Mouse (Mus musculus) hindbrain, embryonic 14.5 days (tissue): Measurements from ENCODE around the gene Gm30191. TPM values are rescaled to one million over a fixed set of nuclear protein-coding genes. Genes with fewer than 3 reads are reported as not detected.
"Not testable (repeated sequence)": the region's sequence is repeated elsewhere in the genome, so short reads cannot be mapped to it uniquely, and the experiment has no call there.

Source experiments
- ATAC-seq: fragments of 200-750 bp; cut with Nextera tagmentation; 2 replicates; pipeline ENCODE4 v1.8.0; 2017; ENCODE audit warnings: moderate number of reproducible peaks, mild to moderate bottlenecking, moderate TSS enrichment, moderate library complexity; ENCODE audit not compliant: low FRiP score
- DNase-seq: peaks from one replicate; pipeline ENCODE4 v3.0.0-alpha.2; 2015; ENCODE audit warnings: low spot score
- H3K27ac ChIP-seq: fragments of 300-500 bp; sonication (generic); 2 replicates; pipeline ENCODE4 v1.5.1; 2014; ENCODE audit warnings: mild to moderate bottlenecking, moderate library complexity
- H3K27me3 ChIP-seq: fragments of 300-500 bp; sonication (generic); 2 replicates; pipeline ENCODE4 v1.6.1; 2014; ENCODE audit warnings: mild to moderate bottlenecking, low read length, mixed read lengths; ENCODE audit not compliant: control insufficient read depth, insufficient read depth
- H3K36me3 ChIP-seq: fragments of 300-500 bp; sonication (generic); replicated peaks from 2 replicates; pipeline ENCODE4 v1.6.1; 2014; ENCODE audit not compliant: control insufficient read depth, insufficient read depth
- H3K4me1 ChIP-seq: fragments of 300-500 bp; sonication (generic); replicated peaks from 2 replicates; pipeline ENCODE4 v1.6.1; 2014; ENCODE audit warnings: antibody characterized with exemption, low read length, mixed read lengths; ENCODE audit not compliant: control insufficient read depth, insufficient read depth
- H3K4me2 ChIP-seq: fragments of 300-500 bp; sonication (generic); replicated peaks from 2 replicates; pipeline ENCODE4 v1.6.1; 2014; ENCODE audit warnings: mild to moderate bottlenecking, moderate library complexity
- H3K4me3 ChIP-seq: fragments of 300-500 bp; sonication (generic); replicated peaks from 2 replicates; pipeline ENCODE4 v1.5.1; 2014; ENCODE audit warnings: mild to moderate bottlenecking, low read length
- H3K9ac ChIP-seq: fragments of 300-500 bp; sonication (generic); 2 replicates; pipeline ENCODE4 v1.6.1; 2014
- H3K9me3 ChIP-seq: fragments of 300-500 bp; sonication (generic); 2 replicates; pipeline ENCODE4 v1.6.1; 2016; ENCODE audit warnings: low read length; ENCODE audit not compliant: control insufficient read depth
- WGBS: fragments of 180-500 bp; shearing (Covaris S2); extraction: QIAGEN DNeasy Blood & Tissue Kit; methylation state at CpG from one replicate; pipeline ENCODE4 v1.1.7; 2014; 5-methylcytosine and 5-hydroxymethylcytosine counted together
- polyA plus RNA-seq: library from polyadenylated mRNA; unstranded; fragments of >200 nt; fragmentation: Nextera tagmentation; extraction: Ambion mirVana; gene quantifications from 2 replicates; pipeline ENCODE4 v1.2.1, GENCODE M21; 2014

Gm30191 gene
- polyA plus RNA-seq, 1 experiment from 2014 or later, result 0.87 TPM

- 7% methylated on average over 11 of the region's 11 CpGs for WGBS
- no peak overlapping the region for H3K27ac ChIP-seq
- no peak overlapping the region for H3K4me3 ChIP-seq
- H3K9me3 ChIP-seq, result no peaks in the 10 kb centered on the region
- no peaks in the 10 kb centered on the region for H3K36me3 ChIP-seq
- H3K9ac ChIP-seq, result no peak overlapping the region
- no peak overlapping the region for H3K4me2 ChIP-seq
- DNase-seq (no peak), ATAC-seq (no peak)
- peaks cover 2% of the 10 kb centered on the region; the same call in 1 of the 2 replicates for H3K4me1 ChIP-seq
- H3K27me3 ChIP-seq, result peaks cover 39% of the 10 kb centered on the region
Observed at GRCm38 (mm10) chr4:134257198-134258009, 10.7 kb downstream of the Gm30191 start.

DNA sequence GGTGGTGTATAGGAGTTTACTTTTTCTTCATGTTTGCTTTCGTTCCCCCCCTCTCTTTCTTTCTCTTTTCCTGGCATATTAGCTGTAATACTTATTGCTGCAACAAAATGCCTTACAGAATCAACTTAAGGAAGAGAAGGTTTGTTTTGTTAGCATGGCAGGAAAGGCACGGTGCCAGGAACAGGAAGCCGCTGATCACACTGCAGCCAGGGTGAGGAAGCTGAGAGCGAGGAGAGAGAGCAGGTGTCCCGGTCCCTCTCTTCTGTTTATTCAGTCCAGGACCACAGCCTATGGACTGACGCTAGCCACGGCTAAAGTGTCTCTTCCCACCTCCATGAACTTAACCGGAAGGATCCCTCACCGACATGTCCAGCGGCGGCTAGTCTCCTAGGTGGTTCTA, 11.6 kb downstream of the Gm30191 start:
- Histone ChIP-seq H3K4me2 (no peak overlapping the region), H3K4me1 (no peaks in the 10 kb centered on the region), H3K27me3 (peaks cover 30% of the 10 kb centered on the region), H3K9ac (no peak overlapping the region), H3K36me3 (no peaks in the 10 kb centered on the region), H3K9me3 (no peaks in the 10 kb centered on the region), H3K27ac (no peak overlapping the region), H3K4me3 (no peak overlapping the region)
- ATAC-seq, result no peak
- no peak for DNase-seq
- WGBS, result 73% methylated on average over 11 of the region's 11 CpGs

GRCm38 (mm10) chr4:134263191-134263590, 16.5 kb downstream of the Gm30191 start:
- H3K4me2 ChIP-seq, result no peak overlapping the region
- no peak overlapping the region for H3K9ac ChIP-seq
- DNase-seq, result no peak
- no peaks in the 10 kb centered on the region for H3K4me1 ChIP-seq
- no peak overlapping the region for H3K4me3 ChIP-seq
- ATAC-seq, result no peak
- no peaks in the 10 kb centered on the region for H3K36me3 ChIP-seq
- H3K27ac ChIP-seq, result no peak overlapping the region
- H3K27me3 ChIP-seq, result no peaks in the 10 kb centered on the region
- no peaks in the 10 kb centered on the region for H3K9me3 ChIP-seq
- WGBS, result 36% methylated on average over 6 of the region's 6 CpGs

GRCm38 (mm10) chr4:134265860-134266585, 19.3 kb downstream of the Gm30191 start:
- Histone ChIP-seq H3K27ac (no peak overlapping the region), H3K4me3 (no peak overlapping the region)
- WGBS, result 64% methylated on average over 9 of the region's 9 CpGs

GRCm38 (mm10) chr4:134268102-134268655, 21.4 kb downstream of the Gm30191 start:
- Histone ChIP-seq H3K36me3 (no peaks in the 10 kb centered on the region), H3K4me2 (no peak overlapping the region), H3K27ac (no peak overlapping the region), H3K9me3 (no peaks in the 10 kb centered on the region), H3K9ac (no peak overlapping the region), H3K4me1 (no peaks in the 10 kb centered on the region), H3K27me3 (no peaks in the 10 kb centered on the region), H3K4me3 (no peak overlapping the region)
- 87% methylated on average over 19 of the region's 19 CpGs for WGBS
- ATAC-seq, result no peak
- DNase-seq, result no peak

More at GRCm38 (mm10) chr4:134265860-134266585, 19.3 kb downstream of the Gm30191 start:
- Histone ChIP-seq H3K4me2 (no peak overlapping the region), H3K9ac (no peak overlapping the region), H3K36me3 (no peaks in the 10 kb centered on the region), H3K4me1 (no peaks in the 10 kb centered on the region), H3K27me3 (no peaks in the 10 kb centered on the region), H3K9me3 (no peaks in the 10 kb centered on the region)
- ATAC-seq, result no peak
- no peak for DNase-seq

GRCm38 (mm10) chr4:134269622-134270021, 22.9 kb downstream of the Gm30191 start:
- not testable (repeated sequence) for H3K27ac ChIP-seq, DNase-seq, H3K27me3 ChIP-seq, H3K36me3 ChIP-seq, H3K4me1 ChIP-seq, H3K9ac ChIP-seq, H3K9me3 ChIP-seq, H3K4me2 ChIP-seq, H3K4me3 ChIP-seq, ATAC-seq

- no peaks in the 10 kb centered on the region for H3K9me3 ChIP-seq
- WGBS, result 86% methylated on average over 7 of the region's 7 CpGs
- no peaks in the 10 kb centered on the region for H3K4me1 ChIP-seq
- ATAC-seq (no peak), DNase-seq (no peak)
- peaks cover 18% of the 10 kb centered on the region for H3K36me3 ChIP-seq
- H3K4me2 ChIP-seq, result no peak overlapping the region
- no peak overlapping the region for H3K9ac ChIP-seq
- no peak overlapping the region for H3K4me3 ChIP-seq
- no peaks in the 10 kb centered on the region for H3K27me3 ChIP-seq
- H3K27ac ChIP-seq, result no peak overlapping the region
Observed at GRCm38 (mm10) chr4:134271979-134272378, 25.2 kb downstream of the Gm30191 start.

DNA sequence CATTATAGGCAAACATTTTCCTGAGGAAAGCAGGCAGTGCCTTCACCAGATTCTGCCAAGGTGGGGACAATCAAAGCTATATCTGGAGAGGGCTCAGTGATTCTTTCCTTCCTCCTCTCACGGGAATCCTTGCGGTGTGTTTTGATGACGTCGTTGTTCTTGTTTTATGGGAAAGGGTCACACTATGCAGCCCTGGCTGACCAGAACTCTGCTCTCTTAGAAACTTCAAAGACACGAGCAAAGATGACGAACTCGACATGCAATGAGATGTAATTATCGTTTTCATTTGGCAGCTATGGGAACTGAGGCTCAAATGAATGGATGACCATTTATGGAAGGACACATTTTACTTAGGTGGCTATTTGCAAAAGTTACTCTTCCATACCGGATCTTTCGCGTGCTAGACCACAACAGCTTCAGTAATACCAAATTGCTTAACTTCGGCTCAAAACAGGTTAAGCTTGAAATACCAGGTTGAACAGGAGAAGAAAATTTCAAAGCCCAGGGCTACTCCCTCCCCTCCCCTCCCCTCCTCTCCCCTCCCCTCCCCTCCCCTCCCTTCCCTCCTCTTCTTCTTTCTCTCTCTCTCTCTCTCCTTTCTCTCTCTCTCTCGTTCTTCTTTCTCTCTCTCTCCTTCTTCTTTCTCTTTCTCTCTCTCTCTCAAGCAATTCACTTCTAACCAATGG, 26.1 kb downstream of the Gm30191 start:
- DNase-seq (no peak), ATAC-seq (no peak)
- no peak overlapping the region for H3K4me3 ChIP-seq
- 33% methylated on average over 12 of the region's 13 CpGs for whole genome bisulfite sequencing
- no peaks in the 10 kb centered on the region for H3K9me3 ChIP-seq
- H3K4me1 ChIP-seq, result no peaks in the 10 kb centered on the region
- no peak overlapping the region for H3K27ac ChIP-seq
- peaks cover 26% of the 10 kb centered on the region for H3K36me3 ChIP-seq
- no peak overlapping the region for H3K9ac ChIP-seq
- no peaks in the 10 kb centered on the region for H3K27me3 ChIP-seq
- H3K4me2 ChIP-seq, result peak overlapping the region; percentile 15; the same call in 1 of the 2 replicates
